Mouse (Mus musculus) hematopoietic stem cell, adult 5-6 weeks (primary cell): Measurements from ENCODE around the gene Hsd17b12. TPM values are rescaled to one million over a fixed set of nuclear protein-coding genes. Genes with fewer than 3 reads are reported as not detected.

Experiments
- ATAC-seq, 2 experiments: fragments of 125-278 bp in 1 of 2; replicated peaks in 1 of 2; 2 replicates each; pipeline ENCODE4 v1.8.0; 2016 to 2017; ENCODE audit warnings: inconsistent platforms in 2 of 2, mild to moderate bottlenecking in 2 of 2, moderate number of reproducible peaks in 2 of 2, low read depth in 1 of 2, moderate TSS enrichment in 1 of 2; ENCODE audit not compliant: low FRiP score in 2 of 2, poor library complexity in 2 of 2, severe bottlenecking in 2 of 2, insufficient read depth in 1 of 2, low TSS enrichment in 1 of 2
- total RNA-seq: library from RNA; stranded (forward); fragments of 172-1452, 232-1000 nt; gene quantifications from 2 replicates; pipeline ENCODE4 v1.2.3, GENCODE M21; 2017

Gene Hsd17b12
- 121 and 129 TPM in 2 replicates for total RNA-seq

DNA sequence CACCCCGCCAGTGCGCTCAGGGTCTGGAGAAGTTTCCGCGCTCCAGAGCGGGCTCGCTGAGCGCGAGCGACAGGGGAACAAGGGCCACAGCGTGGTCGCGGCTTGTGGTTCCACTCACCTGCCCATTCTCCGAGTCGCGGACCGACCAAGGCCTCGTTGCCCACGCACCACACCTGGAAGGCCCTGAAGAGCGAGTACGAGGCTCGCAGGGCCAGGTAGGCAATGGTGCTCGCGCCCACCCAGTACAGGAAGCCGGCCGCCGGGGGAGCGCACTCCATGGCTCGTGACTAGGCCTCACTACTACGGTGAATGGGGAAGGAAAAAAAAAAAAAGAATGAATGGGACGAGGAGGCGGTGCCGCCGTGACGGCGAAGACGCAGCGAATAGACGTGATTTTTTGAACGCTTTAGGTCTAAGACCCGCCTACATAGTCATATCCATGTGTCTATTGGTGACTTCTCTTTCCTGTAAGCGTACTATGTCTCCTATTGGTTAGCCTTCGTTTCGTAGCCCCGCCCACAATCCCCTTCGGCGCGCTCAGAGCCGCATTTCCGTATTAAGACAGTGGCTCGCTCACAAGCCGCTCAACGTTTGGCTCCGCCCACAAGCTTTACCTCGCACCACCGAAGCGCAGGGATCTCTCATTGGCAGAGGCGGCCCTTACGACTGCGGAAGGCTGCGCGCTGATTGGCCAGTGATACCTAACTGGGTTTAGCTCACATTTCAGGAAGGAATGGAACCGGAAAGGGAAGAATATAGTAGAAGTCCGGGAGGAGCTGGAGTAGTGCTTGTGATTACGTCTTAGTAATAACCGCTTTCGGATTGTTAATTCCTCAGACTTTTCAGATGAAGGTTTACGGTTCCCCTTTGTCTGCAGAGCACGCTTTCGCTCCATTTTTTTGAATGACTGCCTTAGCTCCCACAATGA is at the start of gene Hsd17b12:
TSS of gene Hsd17b12 (minus strand) at position 373 of the 928 bp plus-strand sequence.
- ATAC-seq, result peak; percentile 97

DNA sequence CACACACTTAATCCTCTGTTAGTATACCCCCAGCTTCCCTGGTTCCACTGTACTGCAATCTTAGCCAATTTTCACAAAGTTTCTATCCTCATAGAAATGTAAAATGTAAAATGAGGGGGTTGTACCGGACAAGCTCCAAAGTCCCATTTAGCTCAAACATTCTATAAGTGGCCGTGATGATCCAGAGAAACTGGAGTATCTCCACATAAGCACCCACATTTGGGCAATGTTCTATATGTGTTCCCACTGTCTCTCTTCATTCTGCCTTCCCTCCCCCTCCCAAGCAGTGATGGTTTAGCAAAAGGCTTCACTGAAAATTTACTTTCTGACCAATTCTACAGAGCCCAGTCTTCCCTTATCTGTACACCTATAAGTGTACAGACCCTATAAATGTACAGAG is 27.1 kb upstream of the Hsd17b12 start:
- no peak for ATAC-seq

DNA sequence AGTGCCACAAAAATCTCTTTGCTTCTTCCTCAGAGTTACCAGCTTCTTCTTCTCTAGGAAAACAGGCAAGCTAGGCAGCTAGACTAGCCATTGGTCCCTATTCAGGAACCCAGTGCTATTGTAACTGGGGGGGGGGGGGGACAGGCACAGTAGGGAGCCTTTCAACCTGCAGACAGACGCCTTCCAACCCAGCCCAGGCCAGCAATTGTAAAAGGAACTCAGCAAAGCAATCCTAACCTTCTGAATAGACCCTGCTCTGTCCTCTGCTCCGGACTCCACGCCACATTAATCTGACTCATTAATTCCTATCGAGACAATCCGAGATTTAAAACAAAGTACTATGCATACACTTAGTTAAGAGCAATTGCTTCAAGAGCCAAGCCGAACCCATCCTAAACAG is 26.4 kb upstream of the Hsd17b12 start:
- no peak for ATAC-seq

DNA sequence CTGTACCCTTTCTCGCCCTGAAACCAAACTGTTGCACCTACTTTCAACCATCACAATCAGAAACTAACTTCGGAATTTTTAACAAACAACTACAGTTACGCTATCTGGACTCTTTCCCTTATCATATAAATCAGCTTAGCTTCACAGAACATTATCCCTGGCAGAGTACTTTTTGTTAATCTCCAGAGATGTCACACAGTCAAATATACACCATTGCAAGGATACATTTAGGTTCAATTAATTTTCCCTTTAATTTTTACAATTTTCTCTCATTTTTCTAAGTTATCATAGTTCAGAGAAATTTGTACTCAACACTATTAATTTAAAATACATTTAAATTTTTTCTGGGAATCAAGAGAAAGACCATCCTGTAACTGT is 21.3 kb upstream of the Hsd17b12 start:
- 0 out of 4 replicates have a peak, but pooled peaks of 1 of the 2 experiments have one; percentile 15 for ATAC-seq

DNA sequence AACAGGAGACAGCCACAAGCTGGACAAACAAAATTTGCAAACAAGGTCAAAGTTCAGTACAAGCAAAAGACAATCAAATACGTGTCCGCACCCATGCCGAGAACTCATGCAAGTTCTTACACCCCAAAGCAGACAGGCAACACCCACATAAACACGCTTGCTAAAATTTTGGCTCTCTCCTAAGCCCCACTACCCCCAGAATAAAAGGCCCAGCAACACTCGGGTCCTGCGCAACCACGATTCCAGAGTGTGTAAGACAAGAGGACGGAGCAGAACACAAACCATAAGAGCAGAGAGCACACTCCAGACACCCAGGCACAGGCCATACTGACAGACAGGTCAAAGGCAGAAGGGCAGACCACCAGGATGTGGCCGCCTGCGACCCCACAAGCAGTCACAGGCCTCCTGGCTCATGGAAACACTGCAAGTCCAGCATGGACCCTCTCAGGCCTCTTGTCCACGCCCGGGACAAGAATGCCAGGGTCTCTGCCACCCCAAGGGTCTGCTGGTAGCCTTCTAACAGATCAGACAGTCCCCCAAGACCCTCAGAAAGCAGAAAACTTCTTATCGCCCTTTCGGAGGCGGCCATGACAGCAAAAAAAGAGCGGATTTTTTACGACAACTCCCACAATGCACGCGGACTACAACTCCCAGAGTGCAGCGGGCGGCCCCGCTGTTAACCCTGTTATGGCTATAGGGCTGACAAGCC is 20.7 kb upstream of the Hsd17b12 start:
- peak; percentile 98 to 100 for ATAC-seq

DNA sequence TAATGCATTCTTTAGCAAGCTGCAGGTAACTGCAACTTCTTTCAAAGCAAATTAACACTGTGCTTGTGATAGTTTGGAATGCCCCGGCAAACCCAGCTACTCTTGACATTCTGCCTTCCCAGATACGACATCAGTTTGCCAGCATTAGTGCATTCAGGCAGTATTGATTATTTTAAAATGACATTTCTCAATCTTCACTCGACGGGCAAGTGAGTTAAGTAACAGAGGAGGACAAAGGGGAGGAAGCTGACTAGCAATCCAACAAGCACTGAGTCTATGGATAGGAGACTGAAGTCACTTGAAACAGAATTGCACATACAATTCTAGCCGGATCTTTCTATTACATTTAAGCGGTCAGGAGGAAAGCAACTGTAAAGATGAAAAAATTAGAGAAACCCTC is 19.5 kb upstream of the Hsd17b12 start:
- ATAC-seq, result no peak

DNA sequence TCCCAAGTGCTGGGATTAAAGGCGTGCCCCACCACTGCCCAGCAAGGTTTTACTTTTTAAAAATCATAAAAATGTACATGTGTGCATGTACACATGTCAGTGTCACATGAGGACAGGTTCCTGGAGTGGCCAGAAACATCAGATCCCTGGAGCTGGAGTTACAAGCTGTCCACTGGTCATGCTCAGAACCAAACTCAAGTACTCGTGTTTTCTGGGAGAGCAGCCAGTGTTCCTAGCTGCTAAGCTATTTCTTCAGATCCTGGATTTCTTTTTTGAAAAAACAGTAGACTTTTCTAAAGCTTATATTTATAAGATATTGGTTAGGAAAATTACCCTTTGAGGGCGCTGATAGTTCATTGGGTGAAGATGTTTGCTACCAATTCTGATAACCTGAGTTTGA is 18.6 kb upstream of the Hsd17b12 start:
- no peak for ATAC-seq

DNA sequence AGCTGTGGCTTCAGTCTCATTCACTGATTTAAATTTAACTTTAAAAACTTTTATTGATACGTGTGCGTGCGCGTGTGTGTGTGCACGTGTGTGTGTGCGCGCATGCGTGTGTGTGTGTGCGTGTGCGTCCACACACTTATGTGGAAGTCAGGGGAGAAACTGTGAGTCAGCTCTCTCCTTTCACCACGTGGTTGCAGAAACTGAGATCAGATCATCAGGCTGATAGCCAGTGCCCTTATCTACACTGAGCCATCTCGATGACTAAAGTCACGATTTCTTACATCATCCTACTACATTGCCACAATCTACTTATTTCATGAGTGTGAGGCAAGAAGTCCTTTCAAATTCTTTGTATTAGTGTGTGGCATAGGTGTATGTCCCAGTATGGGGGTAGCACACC is 15.8 kb upstream of the Hsd17b12 start:
- ATAC-seq, result no peak

DNA sequence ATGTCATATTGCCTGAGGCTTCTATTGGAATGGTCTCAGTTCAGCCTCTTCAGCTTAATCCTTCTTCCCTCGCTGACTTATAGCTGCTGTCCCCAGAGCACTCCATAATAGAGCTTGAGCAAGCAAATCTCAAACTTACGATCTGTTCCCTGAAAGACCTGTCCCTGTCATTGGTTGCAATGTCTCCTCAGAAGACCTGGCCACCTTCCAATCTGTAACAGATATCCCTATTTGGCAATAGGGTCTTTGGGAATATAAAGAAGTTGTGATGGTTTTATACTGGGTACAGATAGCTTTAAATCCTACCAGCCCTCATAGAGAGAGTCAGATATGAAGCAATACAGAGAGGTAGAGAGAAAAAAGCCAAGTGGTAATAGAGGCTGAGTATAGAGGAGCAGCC is 5.4 kb upstream of the Hsd17b12 start:
- no peak for ATAC-seq

DNA sequence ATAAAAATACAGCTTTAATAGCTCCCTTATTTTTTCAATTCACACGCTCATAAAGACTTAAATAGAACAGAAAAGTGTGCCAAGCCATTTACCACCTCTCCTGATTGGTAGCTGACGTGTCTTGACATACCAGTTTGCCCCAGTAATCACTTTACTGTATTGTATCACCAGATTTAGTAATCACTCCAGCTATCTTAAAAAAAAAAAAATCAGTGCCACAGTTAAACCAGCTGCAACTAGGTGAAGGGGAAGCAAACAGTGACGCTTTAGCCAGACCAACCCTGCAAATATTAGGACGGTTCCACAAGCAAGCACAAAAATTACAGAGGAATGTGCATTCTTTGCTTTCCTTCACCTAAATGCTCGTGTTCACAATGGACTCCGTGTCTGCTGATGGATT is 4.4 kb upstream of the Hsd17b12 start:
- ATAC-seq, result no peak

DNA sequence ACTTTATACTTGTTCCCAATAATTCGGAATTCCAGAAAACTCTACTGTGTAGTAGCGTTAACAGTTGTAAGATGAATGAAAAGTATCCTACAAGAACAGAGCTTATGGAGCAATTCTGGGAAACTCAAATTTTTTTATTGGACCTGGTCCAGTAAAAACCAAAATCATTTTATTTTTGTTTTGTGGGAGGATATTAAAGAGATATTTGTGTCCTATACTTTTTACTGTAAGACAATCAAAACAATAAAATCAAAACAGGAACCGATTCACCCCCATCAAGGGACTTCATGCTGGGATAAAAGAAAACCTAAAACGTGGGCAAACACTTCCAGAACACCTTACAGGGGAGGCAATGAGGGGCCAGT is 738 bp upstream of the Hsd17b12 start:
- no peak for ATAC-seq

DNA sequence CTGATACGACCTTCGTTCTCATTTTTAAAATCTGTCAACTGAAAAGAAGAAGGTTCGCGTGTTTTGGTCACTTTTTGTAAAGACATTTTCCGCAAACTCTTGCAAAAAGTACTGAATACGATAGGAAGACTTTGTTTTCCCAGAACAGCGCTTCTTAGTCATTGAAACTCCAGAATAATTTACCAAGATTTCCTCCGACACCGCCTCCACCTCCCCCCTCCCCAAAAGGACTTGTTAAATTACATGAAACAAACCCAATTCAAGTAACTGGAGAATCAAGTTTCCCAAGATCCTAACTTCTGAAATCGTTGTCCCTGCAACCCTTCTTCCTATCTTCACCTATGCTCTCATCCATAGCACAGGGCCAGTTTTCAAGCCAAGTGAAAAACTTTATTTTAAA is 713 bp downstream of the Hsd17b12 start:
- ATAC-seq, result no peak

DNA sequence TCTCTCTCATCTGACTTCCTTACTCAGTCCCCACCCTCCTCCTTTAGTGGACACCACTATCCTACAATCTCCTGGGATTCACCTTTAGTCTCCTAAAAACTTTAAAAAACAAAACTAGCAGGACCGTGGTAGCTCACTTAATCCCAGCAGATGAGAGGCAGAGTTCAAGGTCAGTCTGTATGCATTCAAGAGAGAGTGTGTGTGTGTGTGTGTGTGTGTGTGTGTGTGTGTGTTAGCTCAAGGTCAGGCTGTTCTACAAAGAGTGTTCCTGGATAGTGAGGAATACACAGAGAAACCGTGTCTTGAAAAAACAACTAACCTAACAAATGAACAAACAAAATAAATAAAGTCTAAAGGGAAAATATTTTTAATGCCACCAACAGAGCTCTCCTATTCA is 12.6 kb downstream of the Hsd17b12 start:
- ATAC-seq, result no peak

DNA sequence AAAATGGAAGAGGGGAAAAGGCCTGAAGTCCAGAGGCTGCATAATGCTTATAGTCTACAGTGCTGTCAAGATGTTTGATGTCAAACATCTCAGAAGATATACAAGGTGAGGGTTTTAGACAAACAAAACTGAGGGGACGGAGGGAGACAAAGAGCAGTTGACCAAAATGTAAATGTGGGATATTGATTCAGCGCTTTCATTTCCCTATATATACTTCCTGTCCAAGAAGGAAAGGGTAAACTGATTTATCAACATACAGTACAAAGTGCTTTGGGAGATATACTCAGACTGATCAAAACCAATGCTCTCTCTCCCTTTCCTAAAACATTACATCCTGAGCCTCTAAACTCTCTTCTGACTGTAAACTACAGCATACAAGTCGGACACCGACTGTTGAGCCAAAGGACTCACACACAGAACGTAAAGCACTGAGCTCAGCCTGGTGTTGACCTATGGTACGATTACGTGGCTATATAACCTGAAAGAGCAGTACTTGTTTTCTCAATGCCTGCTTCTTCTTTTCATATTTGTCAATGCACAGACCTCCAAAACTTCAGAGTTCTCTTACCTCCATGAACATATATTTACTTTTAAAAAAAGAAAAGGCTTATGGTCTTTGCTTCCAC is 13.1 kb downstream of the Hsd17b12 start:
- no peak for ATAC-seq

DNA sequence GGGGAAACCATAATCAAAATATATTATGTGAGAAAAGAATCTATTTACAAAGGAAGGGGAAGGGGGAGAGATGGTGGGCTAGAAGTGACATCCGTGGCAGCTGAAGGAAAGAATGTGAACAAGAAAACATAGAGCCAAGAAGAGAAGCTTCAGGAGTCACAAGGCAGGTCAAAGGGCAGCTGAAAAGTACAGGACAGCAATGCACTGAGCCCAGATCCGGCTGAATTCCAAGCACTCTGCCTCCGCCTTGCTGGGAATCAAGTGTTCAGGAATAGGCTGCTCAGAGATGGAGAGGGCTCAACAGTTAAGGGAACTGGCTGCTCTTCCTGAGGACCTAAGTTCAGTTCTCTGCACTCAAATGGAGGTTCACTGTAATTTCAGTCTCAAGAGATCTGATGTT is 16.5 kb downstream of the Hsd17b12 start:
- no peak for ATAC-seq

DNA sequence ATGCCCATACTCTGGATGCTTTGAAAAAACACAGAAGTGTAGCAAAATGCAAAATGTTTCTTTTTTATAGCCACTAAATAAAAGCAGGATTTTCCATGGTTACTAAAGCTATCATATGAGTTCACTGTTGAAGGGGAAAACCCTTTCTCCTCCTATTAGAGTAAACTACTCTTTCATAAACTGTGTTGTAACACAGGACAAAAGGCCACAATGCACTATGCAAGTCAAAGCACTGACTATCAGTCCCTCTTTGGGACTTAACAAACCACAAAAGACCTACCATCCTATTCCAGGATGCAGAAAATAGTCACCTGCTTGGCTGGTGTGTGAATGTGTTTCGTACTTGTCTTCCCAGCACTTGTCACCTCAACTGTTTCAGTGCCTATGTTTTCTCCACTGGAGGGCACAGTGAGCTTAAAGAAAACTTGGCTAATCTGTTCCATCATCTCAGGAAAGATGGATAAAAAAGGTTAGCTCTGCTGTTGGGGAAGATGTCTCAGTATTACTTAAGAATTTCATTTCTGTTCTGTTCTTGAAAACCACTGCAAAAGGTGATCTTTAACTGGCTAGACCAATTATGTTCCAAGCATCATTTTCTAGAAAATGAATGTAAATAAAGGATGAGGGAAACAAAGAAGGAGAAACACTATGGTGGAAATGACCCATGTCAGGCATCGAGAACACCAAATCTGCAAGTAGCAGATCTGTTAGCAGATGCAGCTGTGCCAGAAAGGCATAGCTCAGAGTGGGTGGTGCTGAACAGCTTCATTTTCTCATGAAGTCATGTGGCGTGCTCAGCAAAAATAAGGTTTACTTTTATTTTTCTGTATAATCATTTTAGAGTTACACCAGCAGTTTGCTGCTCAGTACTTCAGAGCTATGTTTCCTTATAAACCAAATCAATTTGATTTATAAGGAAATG is 19.0 kb downstream of the Hsd17b12 start:
- no peak for ATAC-seq

DNA sequence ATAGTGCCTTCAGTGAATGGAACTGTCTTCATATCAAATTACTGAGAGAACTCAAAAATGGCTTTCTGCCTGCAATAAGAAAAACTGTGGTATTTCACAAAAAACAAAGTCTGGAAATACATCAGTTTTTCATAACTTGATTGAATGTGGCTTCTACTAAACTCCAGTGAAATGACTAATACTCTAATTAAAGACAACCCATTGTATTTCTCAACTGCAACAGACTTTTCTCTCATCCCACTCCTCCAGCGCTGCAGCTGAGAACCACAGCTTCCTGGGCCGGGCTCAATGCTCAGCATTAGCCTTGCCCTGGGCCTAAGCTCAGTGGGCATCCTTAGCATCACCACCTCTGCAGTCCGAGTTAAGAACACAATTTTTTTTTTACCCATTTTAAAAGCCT is 20.9 kb downstream of the Hsd17b12 start:
- no peak for ATAC-seq
